Mouse (Mus musculus) G1E (cell line): ENCODE results near the gene Srp68.

Experiments used
- GATA1 ChIP-seq: IDR thresholded peaks from 2 replicates; pipeline ENCODE4 v1.6.1; 2012; ENCODE audit warnings: borderline replicate concordance, low read length, inconsistent platforms, mixed read lengths
- TAL1 ChIP-seq: conservative IDR thresholded peaks from 2 replicates; pipeline ENCODE4 v1.6.1; 2012; ENCODE audit warnings: low read depth, low read length, inconsistent platforms, mixed read lengths

DNA sequence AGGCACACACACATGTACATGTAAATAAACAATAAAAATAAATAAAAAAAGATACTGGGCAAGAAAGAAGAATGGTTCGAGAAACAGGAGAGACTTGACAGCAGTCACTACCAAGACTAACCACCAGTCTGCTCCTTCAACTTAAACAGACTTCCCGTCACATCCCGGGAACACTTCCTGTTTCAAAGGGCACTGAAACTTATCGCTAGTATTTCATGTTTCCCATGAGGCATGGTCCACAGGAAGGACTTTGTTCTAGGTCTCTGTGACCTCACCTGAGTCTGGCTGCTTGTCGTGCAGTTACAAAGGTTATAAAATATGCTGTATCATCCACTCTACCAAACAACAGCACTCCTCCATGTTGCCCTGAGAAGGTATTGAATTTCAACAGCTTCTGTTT is 78.8 kb downstream of the Srp68 start:
- TF ChIP-seq TAL1 (no peak), GATA1 (no peak)
